Mouse (Mus musculus) testis, adult 2 months (tissue): ENCODE measurements around the gene Prlhr.

Experiments
- CTCF ChIP-seq: fragments of 200-500 bp; IDR thresholded peaks from 2 replicates; pipeline ENCODE4 v1.5.1; 2012; ENCODE audit warnings: low read depth, mild to moderate bottlenecking, inconsistent platforms, low read length, moderate library complexity; ENCODE audit not compliant: control insufficient read depth, insufficient read depth, insufficient replicate concordance
- POLR2A ChIP-seq: fragments of 200-500 bp; IDR thresholded peaks from 2 replicates; pipeline ENCODE4 v1.6.1; 2012; ENCODE audit warnings: low read depth, mild to moderate bottlenecking, inconsistent platforms, low read length, moderate library complexity; ENCODE audit not compliant: control insufficient read depth

- TF ChIP-seq POLR2A (no peak), CTCF (no peak)
Observed at GRCm38 (mm10) chr19:60459071-60459470, 9.0 kb downstream of the Prlhr start.
